Mouse (Mus musculus) layer of hippocampus, adult 8-10 months (tissue): ENCODE measurements around the gene Itgad. TPM values are rescaled to one million over a fixed set of nuclear protein-coding genes. Genes with fewer than 3 reads are reported as not detected.

Source experiments
- total RNA-seq, 4 experiments: library from RNA; stranded (reverse); gene quantifications; 2 replicates each; pipeline ENCODE4 v1.2.4; 2022

Gene Itgad
- total RNA-seq, 4 experiments from 2014 or later: 0.61 to 1.7 (median 0.83) TPM

Other genes starting within 250 kb of the Itgad start
- gene Kat8, start 241.9 kb upstream of the Itgad start, total RNA-seq: 10 to 100 TPM; 28.5 to 38.3 (median 34.5) TPM
- gene Prss8, start 224.3 kb upstream of the Itgad start, total RNA-seq: under 1 TPM; 0.18 to 0.98 (median 0.46) TPM
- 10 to 100 TPM in 1 of 4 experiments, 1 to 10 TPM in 3; 8.0 to 12.7 (median 9.1) TPM for gene Prss36, start 207.7 kb upstream of the Itgad start, total RNA-seq
- gene Fus, start 186.9 kb upstream of the Itgad start, total RNA-seq: 100 to 1,000 TPM; 328 to 387 (median 356) TPM
- gene Pycard, start 160.5 kb upstream of the Itgad start, total RNA-seq: 10 to 100 TPM in 2 of 4 experiments, 1 to 10 TPM in 2; 2.6 to 14.8 (median 7.2) TPM
- 1 to 10 TPM in 2 of 4 experiments, under 1 TPM in 2; 0.47 to 1.1 (median 0.95) TPM for gene Trim72, start 150.4 kb upstream of the Itgad start, total RNA-seq
- gene Itgam, start 91.7 kb upstream of the Itgad start, total RNA-seq: 10 to 100 TPM; 10.4 to 35.9 (median 24.0) TPM
- gene Gm49368, start 91.7 kb upstream of the Itgad start, total RNA-seq: under 1 TPM in 1 of 4 experiments, not detected in 3; 0.16 TPM
- 10 to 100 TPM in 2 of 4 experiments, under 1 TPM in 1, not detected in 1; 0.55 to 37.4 (median 30.5) TPM for gene Itgax, start 24.8 kb upstream of the Itgad start, total RNA-seq
- 10 to 100 TPM in 2 of 4 experiments, 1 to 10 TPM in 2; 2.5 to 18.9 (median 9.2) TPM for gene Cox6a2, start 52.0 kb downstream of the Itgad start, total RNA-seq
- 10 to 100 TPM; 10.0 to 14.7 (median 11.9) TPM for gene Armc5, start 83.0 kb downstream of the Itgad start, total RNA-seq
- 1 to 10 TPM; 3.5 to 5.0 (median 3.7) TPM for gene 9130023H24Rik, start 83.7 kb downstream of the Itgad start, total RNA-seq
- 10 to 100 TPM; 13.2 to 16.4 (median 13.6) TPM for gene Tgfb1i1, start 92.4 kb downstream of the Itgad start, total RNA-seq
- gene Slc5a2, start 111.3 kb downstream of the Itgad start, total RNA-seq: not detected
- gene BC017158, start 143.8 kb downstream of the Itgad start, total RNA-seq: 10 to 100 TPM; 25.1 to 31.9 (median 28.0) TPM